Mouse (Mus musculus) neural tube, embryonic 14.5 days (tissue): ENCODE data around the gene Btg3. TPM values are rescaled to one million over a fixed set of nuclear protein-coding genes. Genes with fewer than 3 reads are reported as not detected.

ENCODE experiments used
- ATAC-seq: fragments of 200-750 bp; cut with Nextera tagmentation; 2 replicates; pipeline ENCODE4 v1.8.0; 2017; ENCODE audit warnings: low read depth, mild to moderate bottlenecking, moderate TSS enrichment, moderate library complexity
- H3K27ac ChIP-seq: fragments of 300-500 bp; sonication (generic); 2 replicates; pipeline ENCODE4 v1.5.1; 2014; ENCODE audit warnings: low read depth, mild to moderate bottlenecking, control low read depth, low read length, moderate library complexity, mixed read lengths
- H3K27me3 ChIP-seq: fragments of 300-500 bp; sonication (generic); 2 replicates; pipeline ENCODE4 v1.6.1; 2014; ENCODE audit warnings: low read length; ENCODE audit not compliant: control insufficient read depth, insufficient read depth
- H3K36me3 ChIP-seq: fragments of 300-500 bp; sonication (generic); 2 replicates; pipeline ENCODE4 v1.6.1; 2014; ENCODE audit warnings: low read length, mixed read lengths; ENCODE audit not compliant: control insufficient read depth, insufficient read depth
- H3K4me1 ChIP-seq: fragments of 300-500 bp; sonication (generic); 2 replicates; pipeline ENCODE4 v1.6.1; 2014; ENCODE audit warnings: low read length; ENCODE audit not compliant: control insufficient read depth, insufficient read depth
- H3K4me2 ChIP-seq: fragments of 300-500 bp; sonication (generic); 2 replicates; pipeline ENCODE4 v1.6.1; 2014; ENCODE audit warnings: mild to moderate bottlenecking, low read depth, low read length, control low read depth
- H3K4me3 ChIP-seq: fragments of 300-500 bp; sonication (generic); 2 replicates; pipeline ENCODE4 v1.5.1; 2014; ENCODE audit warnings: low read depth, low read length, control low read depth, mixed read lengths
- H3K9ac ChIP-seq: fragments of 300-500 bp; sonication (generic); replicated peaks from 2 replicates; pipeline ENCODE4 v1.6.1; 2014; ENCODE audit warnings: low read depth, mild to moderate bottlenecking, control low read depth, low read length, mixed read lengths
- H3K9me3 ChIP-seq: fragments of 300-500 bp; sonication (generic); 2 replicates; pipeline ENCODE4 v1.6.1; 2016; ENCODE audit warnings: low read length; ENCODE audit not compliant: control insufficient read depth
- WGBS: fragments of 180-500 bp; shearing (Covaris S2); extraction: QIAGEN DNeasy Blood & Tissue Kit; methylation state at CpG from one replicate; pipeline ENCODE4 v1.1.7; 2014; 5-methylcytosine and 5-hydroxymethylcytosine counted together
- polyA plus RNA-seq: library from polyadenylated mRNA; unstranded; fragments of >200 nt; fragmentation: Nextera tagmentation; extraction: Ambion mirVana; gene quantifications from 2 replicates; pipeline ENCODE4 v1.2.1, GENCODE M21; 2014

Btg3 gene
- polyA plus RNA-seq, 1 experiment from 2014 or later: 18.4 TPM

GRCm38 (mm10) chr16:78313135-78313887 is 63.7 kb downstream of the Btg3 start:
- peak; percentile 65 for ATAC-seq
- Histone ChIP-seq H3K4me3 (no peak overlapping the region), H3K27ac (peak overlapping the region; percentile 8; the same call in 1 of the 2 replicates), H3K9ac (no peak overlapping the region), H3K36me3 (no peaks in the 10 kb centered on the region), H3K27me3 (no peaks in the 10 kb centered on the region), H3K4me2 (peak overlapping the region; percentile 34), H3K4me1 (peaks cover 19% of the 10 kb centered on the region), H3K9me3 (no peaks in the 10 kb centered on the region)
- WGBS: 20% methylated on average over 16 of the region's 16 CpGs

- Histone ChIP-seq H3K9ac (no peak overlapping the region), H3K36me3 (no peaks in the 10 kb centered on the region), H3K27me3 (no peaks in the 10 kb centered on the region), H3K9me3 (no peaks in the 10 kb centered on the region), H3K4me2 (no peak overlapping the region), H3K27ac (no peak overlapping the region), H3K4me1 (peaks cover 19% of the 10 kb centered on the region), H3K4me3 (no peak overlapping the region)
- no peak for ATAC-seq
- 89% methylated on average over 6 of the region's 6 CpGs for WGBS
These were observed 67.7 kb downstream of the Btg3 start for GRCm38 (mm10) chr16:78309258-78309657.

GRCm38 (mm10) chr16:78307476-78308192 is 69.4 kb downstream of the Btg3 start:
- Histone ChIP-seq H3K36me3 (no peaks in the 10 kb centered on the region), H3K9me3 (no peaks in the 10 kb centered on the region), H3K4me3 (no peak overlapping the region), H3K27me3 (no peaks in the 10 kb centered on the region), H3K27ac (no peak overlapping the region), H3K4me1 (peaks cover 14% of the 10 kb centered on the region), H3K4me2 (no peak overlapping the region), H3K9ac (no peak overlapping the region)
- 94% methylated on average over 16 of the region's 16 CpGs for WGBS
- ATAC-seq: no peak

GRCm38 (mm10) chr16:78306606-78307005 is 70.4 kb downstream of the Btg3 start:
- Histone ChIP-seq H3K9me3 (no peaks in the 10 kb centered on the region), H3K4me1 (peaks cover 15% of the 10 kb centered on the region), H3K27me3 (no peaks in the 10 kb centered on the region), H3K9ac (no peak overlapping the region), H3K27ac (no peak overlapping the region), H3K4me2 (no peak overlapping the region), H3K4me3 (no peak overlapping the region), H3K36me3 (no peaks in the 10 kb centered on the region)
- WGBS: 85% methylated on average over 8 of the region's 8 CpGs
- ATAC-seq: no peak

GRCm38 (mm10) chr16:78305606-78306100 is 71.3 kb downstream of the Btg3 start:
- 88% methylated on average over 12 of the region's 12 CpGs for WGBS
- Histone ChIP-seq H3K27ac (no peak overlapping the region), H3K4me3 (no peak overlapping the region), H3K4me1 (peaks cover 19% of the 10 kb centered on the region), H3K36me3 (no peaks in the 10 kb centered on the region), H3K9me3 (no peaks in the 10 kb centered on the region), H3K4me2 (no peak overlapping the region), H3K9ac (no peak overlapping the region), H3K27me3 (no peaks in the 10 kb centered on the region)
- ATAC-seq: no peak

- Histone ChIP-seq H3K4me2 (peak overlapping the region; percentile 77), H3K4me3 (peak overlapping the region; percentile 92), H3K9me3 (no peaks in the 10 kb centered on the region), H3K27me3 (no peaks in the 10 kb centered on the region), H3K4me1 (peaks cover 19% of the 10 kb centered on the region), H3K9ac (peak overlapping the region; percentile 95), H3K36me3 (no peaks in the 10 kb centered on the region), H3K27ac (0 out of 2 replicates have a peak overlapping the region, but pooled peaks have one; percentile 18)
- ATAC-seq: peak; percentile 18; the same call in 1 of the 2 replicates
- WGBS: 2% methylated on average over 10 of the region's 10 CpGs
These were observed 74.3 kb downstream of the Btg3 start for GRCm38 (mm10) chr16:78302678-78303050.

- peaks cover 19% of the 10 kb centered on the region for H3K4me1 ChIP-seq
- ATAC-seq: peak; percentile 70
- H3K9me3 ChIP-seq: no peaks in the 10 kb centered on the region
- H3K4me3 ChIP-seq: peak overlapping the region; percentile 92
- no peaks in the 10 kb centered on the region for H3K36me3 ChIP-seq
- H3K9ac ChIP-seq: peak overlapping the region; percentile 95
- peak overlapping the region; percentile 77 for H3K4me2 ChIP-seq
- peak overlapping the region; percentile 95 for H3K27ac ChIP-seq
- WGBS: under 1% methylated on average over 50 of the region's 65 CpGs
- H3K27me3 ChIP-seq: no peaks in the 10 kb centered on the region
These were observed 74.9 kb downstream of the Btg3 start for GRCm38 (mm10) chr16:78301831-78302677.

- Histone ChIP-seq H3K27me3 (no peaks in the 10 kb centered on the region), H3K27ac (peak within 1 kb of the TSS; percentile 95), H3K4me1 (peaks cover 19% of the 10 kb centered on the region), H3K9me3 (no peaks in the 10 kb centered on the region), H3K4me3 (peak within 1 kb of the TSS; percentile 92), H3K9ac (peak within 1 kb of the TSS; percentile 95), H3K36me3 (no peaks in the 10 kb centered on the region), H3K4me2 (peak within 1 kb of the TSS; percentile 77)
- under 1% methylated on average over 34 of the region's 34 CpGs for WGBS
- peak; percentile 98 for ATAC-seq
These were observed 75.7 kb downstream of the Btg3 start, which contains the start of gene Cxadr for GRCm38 (mm10) chr16:78301183-78301830. TSS of gene Cxadr (plus strand) at chr16:78301489.
